In the genomic region with DNA sequence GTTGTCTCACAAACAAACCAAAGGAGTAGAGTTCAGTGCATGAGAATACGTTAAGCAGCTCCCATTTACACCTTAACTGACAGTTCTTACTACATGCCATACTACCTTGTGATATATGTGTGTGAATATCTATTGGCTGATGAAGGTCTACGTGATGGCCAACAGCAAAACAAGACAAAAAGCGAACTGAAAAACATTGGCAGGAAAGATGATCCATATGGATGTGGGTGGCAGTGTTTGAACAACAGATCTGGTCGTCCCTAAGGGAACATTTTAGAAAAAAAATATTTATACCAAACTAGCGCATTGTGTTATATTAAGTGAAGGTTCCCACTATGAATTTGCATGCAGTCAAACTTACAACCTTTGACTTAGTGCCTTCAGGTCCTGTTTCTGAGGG, we compare ENCODE assay signal across 25 mouse cellular contexts.
DNase-seq lines count a peak whose midpoint lies in the region; ATAC-seq and TF ChIP-seq lines count a peak whose summit lies in the region.
"Had no signal": no experiment of that assay in that cellular context is flagged by ENCODE, and none has a peak within 500 bp of the region (broad histone marks: within the 10 kb centered on the region; RNA-seq: fewer than 3 reads in every experiment).

No protein-coding gene starts in this region.

- no peaks in the 10 kb centered on the region for H3K36me3 ChIP-seq in forebrain, embryonic 14.5 days (ENCODE audit: control insufficient read depth, insufficient read depth, low read length)
- no peaks in the 10 kb centered on the region for H3K36me3 ChIP-seq in forebrain, embryonic 12.5 days (replicated peaks)
- H3K36me3 ChIP-seq: embryonic facial prominence, embryonic 10.5 days; embryonic facial prominence, embryonic 12.5 days; forebrain, embryonic 15.5 days; G1E had no signal

- no peak overlapping the region for H3K4me2 ChIP-seq in forebrain, embryonic 14.5 days (ENCODE audit: low read length)
- no peak overlapping the region for H3K4me2 ChIP-seq in forebrain, embryonic 12.5 days
- H3K4me2 ChIP-seq: embryonic facial prominence, embryonic 12.5 days; forebrain, embryonic 15.5 days had no signal

- no peaks in the 10 kb centered on the region for H3K4me1 ChIP-seq in forebrain, embryonic 14.5 days (ENCODE audit: control insufficient read depth, insufficient read depth, low read length)
- no peaks in the 10 kb centered on the region; the same call in 1 of the 2 replicates for H3K4me1 ChIP-seq in forebrain, embryonic 12.5 days
- H3K4me1 ChIP-seq: embryonic facial prominence, embryonic 10.5 days; embryonic facial prominence, embryonic 12.5 days had no signal

- H3K4me3 ChIP-seq in forebrain, embryonic 14.5 days (ENCODE audit: low read depth, low read length) = no peak overlapping the region
- H3K4me3 ChIP-seq in forebrain, embryonic 12.5 days (replicated peaks) = no peak overlapping the region
- H3K4me3 ChIP-seq in layer of hippocampus, adult 2 months = no peak overlapping the region
- H3K4me3 ChIP-seq: embryonic facial prominence, embryonic 10.5 days; embryonic facial prominence, embryonic 12.5 days; forebrain, embryonic 15.5 days had no signal

- no peaks in the 10 kb centered on the region for H3K9me3 ChIP-seq in forebrain, embryonic 14.5 days (replicated peaks; ENCODE audit: control insufficient read depth, low read length)
- H3K9me3 ChIP-seq in forebrain, embryonic 12.5 days = no peaks in the 10 kb centered on the region
- H3K9me3 ChIP-seq: embryonic facial prominence, embryonic 10.5 days; embryonic facial prominence, embryonic 12.5 days; forebrain, embryonic 15.5 days; G1E had no signal

- 76% methylated on average over 5 of the region's 5 CpGs for WGBS in forebrain, embryonic 14.5 days
- WGBS in forebrain, embryonic 12.5 days = 89% methylated on average over 5 of the region's 5 CpGs

- H3K9ac ChIP-seq in forebrain, embryonic 14.5 days (ENCODE audit: low read length) = no peak overlapping the region
- H3K9ac ChIP-seq in forebrain, embryonic 12.5 days = no peak overlapping the region
- H3K9ac ChIP-seq: embryonic facial prominence, embryonic 12.5 days; forebrain, embryonic 15.5 days; forebrain, postnatal 0 days had no signal

- H3K27me3 ChIP-seq in forebrain, embryonic 14.5 days (replicated peaks; ENCODE audit: control insufficient read depth, insufficient read depth, low read length) = no peaks in the 10 kb centered on the region
- H3K27me3 ChIP-seq in forebrain, embryonic 12.5 days = no peaks in the 10 kb centered on the region
- H3K27me3 ChIP-seq: CH12.LX; embryonic facial prominence, embryonic 12.5 days; forebrain, embryonic 15.5 days; Patski had no signal

- no peak for TF ChIP-seq CTCF in layer of hippocampus, adult 2 months (conservative IDR thresholded peaks at IDR 0.05)

- ATAC-seq in forebrain, embryonic 14.5 days = no peak
- no peak for ATAC-seq in forebrain, embryonic 12.5 days (ENCODE audit: low FRiP score)
- ATAC-seq: activated CD4-positive, CD25-positive, alpha-beta regulatory T cell, adult 4 months; CD4-positive, CD25-positive, alpha-beta regulatory T cell, adult 4 months; forebrain, embryonic 15.5 days; forebrain, postnatal 0 days; Patski had no signal

- no peak overlapping the region for H3K27ac ChIP-seq in forebrain, embryonic 14.5 days (ENCODE audit: low read depth, low read length)
- no peak overlapping the region for H3K27ac ChIP-seq in forebrain, embryonic 12.5 days
- no peak overlapping the region for H3K27ac ChIP-seq in layer of hippocampus, adult 2 months
- H3K27ac ChIP-seq: embryonic facial prominence, embryonic 10.5 days; embryonic facial prominence, embryonic 12.5 days; forebrain, embryonic 15.5 days had no signal

- DNase-seq in forebrain, embryonic 14.5 days (ENCODE audit: low spot score) = peak; percentile 21
- peak; percentile 6 to 18 for DNase-seq in layer of hippocampus, adult 2 months (ENCODE audit: low spot score in 2 of 2)
- no peak for DNase-seq in layer of hippocampus, postnatal 10 days (ENCODE audit: low spot score in 2 of 2)
- DNase-seq in brain, adult 2 months (ENCODE audit: low read depth, low spot score) = peak; percentile 37
- peak; percentile 23 for DNase-seq in telencephalon, adult 2 months (ENCODE audit: low read depth, low spot score)
- DNase-seq in urinary bladder, adult 18-20 months (ENCODE audit: low spot score in 2 of 2) = no peak
- DNase-seq: adrenal gland, adult 8-10 months; adrenal gland, postnatal 14 days; adrenal gland, postnatal 36 days; B cell, adult 2 months; cerebellum, adult 11-12 months; cerebellum, adult 2 months; cerebellum, adult 9-10 months; cerebellum, postnatal 10 days; cerebellum, postnatal 25 days; forebrain, postnatal 0 days had no signal

Comparison
In these comparisons a context has a peak if more than half of its experiments do, and no peak if none do; other contexts are left out.
1. DNase-seq: peak in forebrain, embryonic 14.5 days (single experiment), layer of hippocampus, adult 2 months (2 of 2), brain, adult 2 months (single experiment) and telencephalon, adult 2 months (single experiment); none in layer of hippocampus, postnatal 10 days (0 of 2) and urinary bladder, adult 18-20 months (0 of 2).